Mouse (Mus musculus): ENCODE results near the gene Haus8. TPM values are rescaled to one million over a fixed set of nuclear protein-coding genes. Genes with fewer than 3 reads are reported as not detected.
A peak's percentile ranks its signal among the peaks of the same experiment; 100 is the strongest.
"Not testable (repeated sequence)": the region's sequence is repeated elsewhere in the genome, so short reads cannot be mapped to it uniquely, and the experiment has no call there.

The Haus8 gene
- polyA plus RNA-seq, 1 experiment from 2014 or later, result 113 TPM

DNA sequence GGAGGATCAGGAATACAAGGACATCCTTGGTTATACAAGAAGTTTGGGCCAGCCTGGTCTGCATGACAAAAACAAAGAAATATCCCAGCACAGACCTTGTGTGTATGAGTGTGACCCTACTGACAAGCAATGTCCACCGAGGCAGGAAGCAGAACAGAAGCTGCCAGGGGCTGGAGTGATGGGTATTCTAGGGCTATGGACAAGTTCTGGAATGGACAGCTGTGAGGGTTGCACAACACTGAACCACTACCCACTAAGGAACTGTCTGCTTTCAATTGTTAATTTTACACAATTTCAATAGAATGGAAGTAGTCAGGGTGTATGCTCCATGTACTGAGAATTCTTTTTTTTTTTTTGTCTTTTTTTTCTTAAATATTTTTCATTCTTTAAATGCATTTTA, 24.5 kb downstream of the Haus8 start:
- Histone ChIP-seq H3K4me2 (no peak overlapping the region), H3K4me3 (ENCODE audit: low read depth, low read length) (no peak overlapping the region), H3K27ac (ENCODE audit: low read depth, low read length) (no peak overlapping the region), H3K9ac (ENCODE audit: low read depth, low read length) (no peak overlapping the region), H3K36me3 (ENCODE audit: control insufficient read depth, insufficient read depth, low read length) (peaks cover 10% of the 10 kb centered on the region), H3K27me3 (ENCODE audit: control insufficient read depth, insufficient read depth, low read length) (no peaks in the 10 kb centered on the region), H3K4me1 (ENCODE audit: control insufficient read depth, insufficient read depth, low read length) (no peaks in the 10 kb centered on the region), H3K9me3 (replicated peaks; ENCODE audit: control insufficient read depth, low read length) (no peaks in the 10 kb centered on the region)
- WGBS (ENCODE audit: insufficient replicate concordance), result 97% methylated on average over 1 of the region's 1 CpGs
- no peak for ATAC-seq (replicated peaks; ENCODE audit: insufficient number of reproducible peaks, low FRiP score, low TSS enrichment)

GRCm38 (mm10) chr8:71242757-71243156, 30.0 kb downstream of the Haus8 start:
- Histone ChIP-seq H3K4me1 (ENCODE audit: control insufficient read depth, insufficient read depth, low read length) (no peaks in the 10 kb centered on the region), H3K4me3 (ENCODE audit: low read depth, low read length) (no peak overlapping the region), H3K27ac (ENCODE audit: low read depth, low read length) (no peak overlapping the region), H3K36me3 (ENCODE audit: control insufficient read depth, insufficient read depth, low read length) (no peaks in the 10 kb centered on the region), H3K9me3 (replicated peaks; ENCODE audit: control insufficient read depth, low read length) (no peaks in the 10 kb centered on the region), H3K4me2 (no peak overlapping the region), H3K27me3 (ENCODE audit: control insufficient read depth, insufficient read depth, low read length) (no peaks in the 10 kb centered on the region), H3K9ac (ENCODE audit: low read depth, low read length) (no peak overlapping the region)
- ATAC-seq (replicated peaks; ENCODE audit: insufficient number of reproducible peaks, low FRiP score, low TSS enrichment), result no peak
- 63% methylated on average over 2 of the region's 2 CpGs for WGBS (ENCODE audit: insufficient replicate concordance)

DNA sequence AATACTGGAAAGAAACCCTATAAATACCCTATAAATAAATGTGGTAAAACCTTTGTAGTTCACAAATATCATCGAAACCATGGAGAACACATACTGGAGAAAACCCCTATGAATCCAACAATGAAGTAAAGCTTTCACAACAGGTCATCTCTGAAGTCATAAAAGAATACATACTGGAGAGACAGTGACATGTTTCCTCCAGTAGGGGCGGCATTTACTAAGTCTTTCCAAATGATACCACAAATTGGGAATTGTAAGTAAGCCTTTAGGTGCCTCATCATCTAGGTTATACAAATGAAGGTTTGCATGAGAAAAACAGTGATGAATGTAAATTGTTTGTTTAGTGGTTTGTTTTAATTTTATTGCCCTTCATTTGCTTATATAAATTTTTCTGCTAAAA, 48.2 kb downstream of the Haus8 start:
- H3K9me3 ChIP-seq (replicated peaks; ENCODE audit: control insufficient read depth, low read length), result no peaks in the 10 kb centered on the region
- no peak overlapping the region for H3K4me3 ChIP-seq (ENCODE audit: low read depth, low read length)
- 45% methylated on average over 2 of the region's 2 CpGs for WGBS (ENCODE audit: insufficient replicate concordance)
- no peaks in the 10 kb centered on the region for H3K27me3 ChIP-seq (ENCODE audit: control insufficient read depth, insufficient read depth, low read length)
- H3K4me2 ChIP-seq, result no peak overlapping the region
- no peak overlapping the region for H3K9ac ChIP-seq (ENCODE audit: low read depth, low read length)
- no peaks in the 10 kb centered on the region for H3K4me1 ChIP-seq (ENCODE audit: control insufficient read depth, insufficient read depth, low read length)
- H3K36me3 ChIP-seq (ENCODE audit: control insufficient read depth, insufficient read depth, low read length), result no peaks in the 10 kb centered on the region
- no peak overlapping the region for H3K27ac ChIP-seq (ENCODE audit: low read depth, low read length)
- ATAC-seq (replicated peaks; ENCODE audit: insufficient number of reproducible peaks, low FRiP score, low TSS enrichment), result no peak

DNA sequence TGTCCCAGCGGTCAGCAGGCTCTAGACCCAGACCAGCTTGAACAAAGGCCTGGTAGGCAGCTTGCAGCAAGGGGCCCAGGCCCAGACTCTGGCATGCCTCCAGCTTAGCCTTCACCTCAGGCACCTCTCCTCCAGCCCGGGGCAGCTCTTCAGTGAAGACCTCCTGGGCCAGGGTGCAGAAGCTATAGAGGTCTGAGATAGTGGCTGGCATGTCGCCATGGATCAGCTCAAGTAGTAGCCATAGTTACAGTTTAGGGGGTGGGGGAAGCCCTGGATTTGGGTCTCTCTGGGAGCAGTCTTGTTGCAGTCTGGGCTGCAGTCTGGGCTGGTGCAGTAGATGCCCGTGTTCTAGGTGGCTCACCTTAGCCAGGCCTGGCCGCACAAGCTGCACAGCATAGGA, 58.5 kb downstream of the Haus8 start:
- not testable (repeated sequence) for H3K9ac ChIP-seq (ENCODE audit: low read depth, low read length); ATAC-seq (replicated peaks; ENCODE audit: insufficient number of reproducible peaks, low FRiP score, low TSS enrichment); H3K27me3 ChIP-seq (ENCODE audit: control insufficient read depth, insufficient read depth, low read length); H3K9me3 ChIP-seq (replicated peaks; ENCODE audit: control insufficient read depth, low read length); H3K4me3 ChIP-seq (ENCODE audit: low read depth, low read length); H3K27ac ChIP-seq (ENCODE audit: low read depth, low read length); H3K4me2 ChIP-seq; H3K4me1 ChIP-seq (ENCODE audit: control insufficient read depth, insufficient read depth, low read length); H3K36me3 ChIP-seq (ENCODE audit: control insufficient read depth, insufficient read depth, low read length)
- 81% methylated on average over 3 of the region's 5 CpGs for WGBS (ENCODE audit: insufficient replicate concordance)

DNA sequence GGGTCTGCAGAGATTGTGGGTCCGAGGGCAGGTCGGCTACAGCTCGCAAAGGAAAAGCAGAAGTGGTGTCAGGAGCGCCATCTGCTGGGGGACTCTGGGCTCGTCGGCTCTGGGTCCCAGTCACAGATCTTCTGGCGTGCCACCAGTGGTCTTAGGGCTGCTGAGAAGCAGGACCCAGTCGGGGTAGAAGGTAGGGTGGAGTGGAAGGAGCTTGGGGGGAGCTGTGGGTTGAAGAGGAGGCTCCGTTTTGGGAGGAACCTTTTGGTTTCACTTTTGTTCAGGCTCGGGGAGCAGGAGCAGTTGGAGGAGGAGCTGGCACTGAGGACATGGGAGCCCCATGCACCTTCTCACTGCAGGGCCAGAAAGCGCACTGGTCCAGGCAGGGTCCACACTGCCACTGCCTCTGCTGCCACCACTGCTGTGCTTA, 67.2 kb downstream of the Haus8 start:
- peak overlapping the region; percentile 10; the same call in 1 of the 2 replicates for H3K4me3 ChIP-seq (ENCODE audit: low read depth, low read length)
- H3K9me3 ChIP-seq (replicated peaks; ENCODE audit: control insufficient read depth, low read length); H3K27ac ChIP-seq (ENCODE audit: low read depth, low read length); H3K4me1 ChIP-seq (ENCODE audit: control insufficient read depth, insufficient read depth, low read length); H3K36me3 ChIP-seq (ENCODE audit: control insufficient read depth, insufficient read depth, low read length); H3K27me3 ChIP-seq (ENCODE audit: control insufficient read depth, insufficient read depth, low read length); H3K9ac ChIP-seq (ENCODE audit: low read depth, low read length): not testable (repeated sequence)
- peak overlapping the region; percentile 47 for H3K4me2 ChIP-seq
- 9% methylated on average over 5 of the region's 11 CpGs for WGBS (ENCODE audit: insufficient replicate concordance)
- ATAC-seq (replicated peaks; ENCODE audit: insufficient number of reproducible peaks, low FRiP score, low TSS enrichment), result 0 out of 2 replicates have a peak, but pooled peaks have one; percentile 39

Other genes with a start within 250 kb of the Haus8 start
- gene Myo9b, start 220 bp downstream of the Haus8 start, polyA plus RNA-seq (2014; fragmentation: Nextera tagmentation; extraction: Ambion mirVana), result 15.1 and 23.3 TPM in 2 replicates
- 73.3 and 80.7 TPM in 2 replicates for gene Use1, start 93.9 kb upstream of the Haus8 start, polyA plus RNA-seq (2014; fragmentation: Nextera tagmentation; extraction: Ambion mirVana)
- gene Ocel1, start 98.4 kb upstream of the Haus8 start, polyA plus RNA-seq (2014; fragmentation: Nextera tagmentation; extraction: Ambion mirVana), result 2.7 and 2.9 TPM in 2 replicates
- 45.7 and 47.2 TPM in 2 replicates for gene Nr2f6, start 109.0 kb upstream of the Haus8 start, polyA plus RNA-seq (2014; fragmentation: Nextera tagmentation; extraction: Ambion mirVana)
- 3.0 and 4.3 TPM in 2 replicates for gene Ushbp1, start 122.9 kb upstream of the Haus8 start, polyA plus RNA-seq (2014; fragmentation: Nextera tagmentation; extraction: Ambion mirVana)
- gene Babam1, start 123.9 kb upstream of the Haus8 start, polyA plus RNA-seq (2014; fragmentation: Nextera tagmentation; extraction: Ambion mirVana), result 89.6 and 92.1 TPM in 2 replicates
- gene Ankle1, start 133.1 kb upstream of the Haus8 start, polyA plus RNA-seq (2014; fragmentation: Nextera tagmentation; extraction: Ambion mirVana), result 21.2 and 23.0 TPM in 2 replicates
- 17.0 and 20.4 TPM in 2 replicates for gene Abhd8, start 190.7 kb upstream of the Haus8 start, polyA plus RNA-seq (2014; fragmentation: Nextera tagmentation; extraction: Ambion mirVana)
- gene Mrpl34, start 192.0 kb upstream of the Haus8 start, polyA plus RNA-seq (2014; fragmentation: Nextera tagmentation; extraction: Ambion mirVana), result 163 and 169 TPM in 2 replicates
- gene Dda1, start 196.3 kb upstream of the Haus8 start, polyA plus RNA-seq (2014; fragmentation: Nextera tagmentation; extraction: Ambion mirVana), result 95.9 and 102 TPM in 2 replicates
- 0.90 and 1.4 TPM in 2 replicates for gene Ano8, start 213.0 kb upstream of the Haus8 start, polyA plus RNA-seq (2014; fragmentation: Nextera tagmentation; extraction: Ambion mirVana)
- 4.8 and 5.3 TPM in 2 replicates for gene Gtpbp3, start 215.2 kb upstream of the Haus8 start, polyA plus RNA-seq (2014; fragmentation: Nextera tagmentation; extraction: Ambion mirVana)
- 148 and 170 TPM in 2 replicates for gene Plvap, start 238.8 kb upstream of the Haus8 start, polyA plus RNA-seq (2014; fragmentation: Nextera tagmentation; extraction: Ambion mirVana)